Mouse (Mus musculus): ENCODE results near the gene Dcaf8.

Dcaf8 gene

DNA sequence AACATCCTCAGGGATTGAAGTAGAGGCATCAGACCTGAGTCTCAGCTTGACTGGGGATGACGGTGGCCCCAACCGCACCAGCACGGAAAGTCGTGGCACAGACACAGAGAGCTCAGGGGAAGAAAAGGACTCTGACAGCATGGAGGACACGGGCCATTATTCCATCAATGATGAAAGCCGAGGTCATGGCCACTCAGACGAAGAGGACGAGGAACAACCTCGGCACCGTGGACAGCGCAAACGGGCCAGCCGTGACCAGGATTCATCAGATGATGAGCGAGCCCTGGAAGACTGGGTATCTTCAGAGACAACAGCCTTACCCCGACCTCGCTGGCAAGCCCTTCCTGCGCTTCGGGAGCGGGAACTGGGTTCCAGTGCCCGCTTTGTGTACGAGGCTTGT lies 24.5 kb downstream of the Dcaf8 start:
- no peak for TF ChIP-seq GATA4 (IDR thresholded peaks at IDR 0.05; ENCODE audit: insufficient replicate concordance, low read length)

DNA sequence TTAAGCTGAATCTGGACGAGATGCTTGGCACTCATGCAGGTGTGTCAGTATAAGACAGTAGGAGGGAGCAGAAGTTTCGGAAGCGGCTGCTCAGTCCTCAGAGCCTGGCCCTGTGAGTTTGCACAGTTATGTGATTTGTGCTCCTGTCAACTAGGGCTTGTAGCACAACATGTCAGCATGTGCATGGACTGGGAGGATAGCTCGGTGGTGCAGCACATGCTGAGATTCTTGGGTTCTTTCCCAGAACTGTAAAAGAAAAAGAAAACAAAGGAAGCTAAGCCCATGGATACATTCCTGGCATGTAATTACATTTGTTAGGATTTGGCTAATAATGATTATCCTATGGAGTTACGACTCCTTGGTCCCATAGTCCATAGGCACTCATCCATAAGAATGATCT lies 25.3 kb downstream of the Dcaf8 start:
- no peak for TF ChIP-seq GATA4 (IDR thresholded peaks at IDR 0.05; ENCODE audit: insufficient replicate concordance, low read length)

DNA sequence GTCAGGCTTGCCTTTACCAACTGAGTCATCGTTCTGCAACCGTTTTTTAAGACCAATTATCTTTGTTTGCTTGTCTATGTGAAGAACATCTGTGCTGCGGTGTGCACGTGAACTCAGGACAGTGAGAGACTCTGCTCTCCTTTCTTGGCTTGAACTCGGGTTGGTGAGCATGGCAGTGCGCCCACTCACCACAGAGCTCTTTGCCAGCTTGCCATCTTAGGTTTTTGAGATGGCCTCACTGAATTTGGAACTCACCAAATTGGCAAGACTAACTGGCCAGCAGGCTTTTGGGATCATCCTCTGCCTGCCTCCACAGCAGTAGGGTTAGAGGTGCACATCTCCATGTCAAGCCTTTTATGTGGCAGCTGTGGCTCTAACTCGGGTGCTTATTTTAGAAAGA lies 29.9 kb downstream of the Dcaf8 start:
- no peak for TF ChIP-seq GATA4 (IDR thresholded peaks at IDR 0.05; ENCODE audit: insufficient replicate concordance, low read length)

DNA sequence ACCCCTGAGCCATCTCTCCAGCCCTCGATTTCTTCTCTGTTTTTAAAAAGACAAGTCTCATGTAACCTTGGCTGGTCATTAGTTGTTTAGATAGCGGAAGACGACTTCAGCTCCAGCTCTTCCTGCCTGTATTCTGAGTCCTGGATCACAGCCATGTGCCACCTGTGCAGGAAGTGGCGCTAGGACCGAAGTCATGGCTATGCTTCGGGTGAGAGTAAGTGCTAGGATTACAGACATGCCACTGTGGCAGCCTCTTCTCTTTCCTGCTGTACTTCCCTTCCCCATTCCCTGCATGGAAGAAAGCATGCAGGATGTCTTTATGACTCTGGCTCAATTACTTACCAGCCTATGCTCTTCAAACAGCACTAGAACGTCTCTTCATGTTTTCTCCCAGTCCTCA lies 31.2 kb downstream of the Dcaf8 start:
- TF ChIP-seq GATA4 (IDR thresholded peaks at IDR 0.05; ENCODE audit: insufficient replicate concordance, low read length), result no peak

GRCm38 (mm10) chr1:172180881-172181280 lies 33.0 kb downstream of the Dcaf8 start:
- no peak for TF ChIP-seq GATA4 (IDR thresholded peaks at IDR 0.05; ENCODE audit: insufficient replicate concordance, low read length)

- no peak for TF ChIP-seq GATA4 (IDR thresholded peaks at IDR 0.05; ENCODE audit: insufficient replicate concordance, low read length)
These were observed 33.9 kb downstream of the Dcaf8 start for GRCm38 (mm10) chr1:172181777-172182176.

DNA sequence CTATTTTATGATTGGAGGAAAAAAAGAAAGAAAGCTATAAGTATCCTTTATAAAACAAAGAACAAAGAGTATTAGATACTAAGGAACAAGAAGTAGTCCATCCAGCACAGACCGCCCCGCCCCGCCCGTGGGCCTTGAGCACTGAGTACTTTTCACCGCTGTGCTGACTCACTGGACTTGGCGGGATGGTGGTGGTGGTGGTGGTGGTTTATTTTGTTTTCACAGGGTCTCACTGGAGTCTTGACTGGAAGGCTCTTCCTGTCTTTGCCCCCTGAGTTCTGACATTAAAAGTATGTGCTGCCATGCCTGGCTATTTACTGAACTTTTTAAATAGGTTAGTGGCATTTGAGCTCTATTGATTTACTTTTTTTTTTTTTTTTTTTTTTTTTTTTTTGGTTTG lies 35.2 kb downstream of the Dcaf8 start:
- no peak for TF ChIP-seq GATA4 (IDR thresholded peaks at IDR 0.05; ENCODE audit: insufficient replicate concordance, low read length)

DNA sequence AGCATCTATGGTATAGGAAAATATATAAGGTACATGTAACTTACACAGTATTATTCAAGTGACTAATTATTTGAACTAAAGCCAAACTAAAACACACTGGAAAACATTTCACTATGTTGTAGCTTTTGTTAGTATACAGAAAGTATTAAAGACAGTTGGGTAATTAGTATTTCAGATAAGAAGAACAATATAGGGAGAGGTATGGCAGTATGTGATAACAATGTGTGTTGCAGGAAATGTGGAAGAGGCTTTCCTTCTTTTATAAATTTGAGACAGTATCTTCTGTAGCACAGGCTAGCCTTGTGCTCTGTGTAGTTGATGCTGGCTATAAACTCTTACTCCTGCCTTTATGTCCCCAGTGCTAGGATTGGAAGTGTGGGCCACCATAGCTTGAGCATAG lies 36.0 kb downstream of the Dcaf8 start:
- TF ChIP-seq GATA4 (IDR thresholded peaks at IDR 0.05; ENCODE audit: insufficient replicate concordance, low read length), result no peak

- TF ChIP-seq GATA4 (IDR thresholded peaks at IDR 0.05; ENCODE audit: insufficient replicate concordance, low read length), result no peak
These were observed 38.8 kb downstream of the Dcaf8 start for GRCm38 (mm10) chr1:172186401-172187289.

GRCm38 (mm10) chr1:172188891-172189290 lies 41.0 kb downstream of the Dcaf8 start:
- TF ChIP-seq GATA4 (IDR thresholded peaks at IDR 0.05; ENCODE audit: insufficient replicate concordance, low read length), result no peak

DNA sequence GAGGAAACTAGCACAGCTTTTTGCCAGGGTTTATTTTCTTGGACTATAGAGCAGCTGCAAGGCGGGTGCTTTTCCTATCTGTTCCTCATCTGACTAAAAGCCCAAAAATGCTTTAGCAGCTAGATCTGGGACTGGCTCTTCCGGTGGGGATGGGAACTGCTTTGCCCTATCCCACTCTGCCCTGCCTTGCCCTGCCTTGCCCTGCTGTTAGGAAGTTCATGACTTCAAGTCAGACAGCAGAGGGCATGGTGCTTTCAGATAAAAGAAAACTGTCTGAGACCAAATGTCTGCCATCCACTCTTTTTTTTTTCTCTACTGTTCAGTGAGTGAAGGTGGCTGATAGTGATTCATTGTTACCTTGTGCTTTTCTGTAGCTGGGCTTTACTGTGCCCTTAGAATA lies 43.7 kb downstream of the Dcaf8 start:
- no peak for TF ChIP-seq GATA4 (IDR thresholded peaks at IDR 0.05; ENCODE audit: insufficient replicate concordance, low read length)

- no peak for TF ChIP-seq GATA4 (IDR thresholded peaks at IDR 0.05; ENCODE audit: insufficient replicate concordance, low read length)
These were observed 44.3 kb downstream of the Dcaf8 start for GRCm38 (mm10) chr1:172192217-172192616.

GRCm38 (mm10) chr1:172194435-172194834 lies 46.6 kb downstream of the Dcaf8 start:
- no peak for TF ChIP-seq GATA4 (IDR thresholded peaks at IDR 0.05; ENCODE audit: insufficient replicate concordance, low read length)

- TF ChIP-seq GATA4 (IDR thresholded peaks at IDR 0.05; ENCODE audit: insufficient replicate concordance, low read length), result no peak
These were observed 49.3 kb downstream of the Dcaf8 start for GRCm38 (mm10) chr1:172197146-172197545.

DNA sequence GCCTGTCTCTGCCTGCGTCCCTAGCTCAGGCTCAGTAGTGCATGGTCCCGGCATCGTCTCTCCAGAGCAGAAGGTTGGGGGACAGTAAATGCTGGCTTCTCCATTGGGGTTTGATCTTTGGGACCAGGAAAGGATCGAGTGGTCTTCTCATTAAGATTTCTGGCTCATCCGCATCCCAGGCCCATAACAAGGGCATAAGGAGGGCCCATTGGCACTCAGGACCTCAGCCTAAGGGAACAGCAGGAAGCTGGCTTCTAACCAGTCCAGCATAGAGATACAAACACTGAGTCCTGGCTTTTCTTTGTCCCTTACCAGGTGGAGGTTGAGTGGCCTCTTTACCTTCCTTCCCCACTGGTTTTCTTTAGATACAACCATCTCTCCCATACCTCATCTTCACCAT lies 50.0 kb downstream of the Dcaf8 start:
- TF ChIP-seq GATA4 (IDR thresholded peaks at IDR 0.05; ENCODE audit: insufficient replicate concordance, low read length), result no peak

- TF ChIP-seq GATA4 (IDR thresholded peaks at IDR 0.05; ENCODE audit: insufficient replicate concordance, low read length), result no peak
These were observed 50.4 kb downstream of the Dcaf8 start for GRCm38 (mm10) chr1:172198316-172198715.

- no peak for TF ChIP-seq GATA4 (IDR thresholded peaks at IDR 0.05; ENCODE audit: insufficient replicate concordance, low read length)
These were observed 51.1 kb downstream of the Dcaf8 start for GRCm38 (mm10) chr1:172198996-172199395.
